Comparison of ENCODE assay signal across 8 mouse cellular contexts in genomic region chr4:136601476-136601875, GRCm38 (mm10). TPM values are rescaled to one million over a fixed set of nuclear protein-coding genes. Genes with fewer than 3 reads are reported as not detected.
A peak's percentile ranks its signal among the peaks of the same experiment; 100 is the strongest.
DNase-seq lines count a peak whose midpoint lies in the region; ATAC-seq and TF ChIP-seq lines count a peak whose summit lies in the region.

No protein-coding gene starts in this region.

- peak overlapping the region; percentile 59 for H3K4me2 ChIP-seq in limb, embryonic 15.5 days
- peak overlapping the region; percentile 79 for H3K4me2 ChIP-seq in midbrain, embryonic 16.5 days (ENCODE audit: low read length)

- H3K9me3 ChIP-seq in limb, embryonic 15.5 days = no peaks in the 10 kb centered on the region
- H3K9me3 ChIP-seq in midbrain, embryonic 16.5 days (replicated peaks; ENCODE audit: control insufficient read depth, low read length, poor library complexity, severe bottlenecking) = no peaks in the 10 kb centered on the region

- no peaks in the 10 kb centered on the region for H3K27me3 ChIP-seq in kidney, adult 2 months (replicated peaks; ENCODE audit: control insufficient read depth, insufficient read depth, low read length)
- H3K27me3 ChIP-seq in limb, embryonic 15.5 days = no peaks in the 10 kb centered on the region
- H3K27me3 ChIP-seq in midbrain, embryonic 16.5 days (ENCODE audit: control insufficient read depth, insufficient read depth, low read depth, low read length) = no peaks in the 10 kb centered on the region
- no peaks in the 10 kb centered on the region for H3K27me3 ChIP-seq in splenic B cell, adult 2 months (ENCODE audit: control insufficient read depth, insufficient read depth, low read length, poor library complexity, severe bottlenecking)

- TF ChIP-seq CTCF in kidney, adult 2 months (conservative IDR thresholded peaks at IDR 0.05; ENCODE audit: insufficient read depth, insufficient read length, low read depth, low read length) = no peak

- no peak overlapping the region for H3K27ac ChIP-seq in kidney, adult 2 months (ENCODE audit: insufficient read depth, low read depth, low read length)
- H3K27ac ChIP-seq in limb, embryonic 15.5 days = peak overlapping the region; percentile 94
- H3K27ac ChIP-seq in midbrain, embryonic 16.5 days (ENCODE audit: low read length) = peak overlapping the region; percentile 97

- TF ChIP-seq POLR2A in kidney, adult 2 months (IDR thresholded peaks at IDR 0.05; ENCODE audit: low read depth, low read length) = no peak

- peak overlapping the region; percentile 98 for H3K9ac ChIP-seq in limb, embryonic 15.5 days
- peak overlapping the region; percentile 100 for H3K9ac ChIP-seq in midbrain, embryonic 16.5 days (ENCODE audit: low read depth, low read length)

- no peak for ATAC-seq in limb, embryonic 15.5 days (ENCODE audit: insufficient number of reproducible peaks, low FRiP score, low TSS enrichment, low read depth)
- ATAC-seq in midbrain, embryonic 16.5 days = no peak

- peaks cover 7% of the 10 kb centered on the region; the same call in 1 of the 2 replicates for H3K4me1 ChIP-seq in kidney, adult 2 months (ENCODE audit: control insufficient read depth, insufficient read depth, low read length)
- H3K4me1 ChIP-seq in limb, embryonic 15.5 days = peaks cover 10% of the 10 kb centered on the region
- peaks cover 17% of the 10 kb centered on the region for H3K4me1 ChIP-seq in midbrain, embryonic 16.5 days (ENCODE audit: control insufficient read depth, insufficient read depth, low read length)

- under 1% methylated on average over 13 of the region's 13 CpGs for WGBS in kidney, adult 2 months
- WGBS in limb, embryonic 15.5 days = under 1% methylated on average over 13 of the region's 13 CpGs
- WGBS in midbrain, embryonic 16.5 days = 1% methylated on average over 13 of the region's 13 CpGs

- H3K36me3 ChIP-seq in kidney, adult 2 months (ENCODE audit: control insufficient read depth, insufficient read depth, low read length) = no peaks in the 10 kb centered on the region
- 0 out of 2 replicates have a peak, but pooled peaks cover 2% of the 10 kb centered on the region for H3K36me3 ChIP-seq in limb, embryonic 15.5 days
- H3K36me3 ChIP-seq in midbrain, embryonic 16.5 days (ENCODE audit: control insufficient read depth, insufficient read depth, low read length) = no peaks in the 10 kb centered on the region
- H3K36me3 ChIP-seq in splenic B cell, adult 2 months (ENCODE audit: control insufficient read depth, insufficient read depth, low read length, poor library complexity, severe bottlenecking) = no peaks in the 10 kb centered on the region

- H3K4me3 ChIP-seq in kidney, adult 2 months (ENCODE audit: insufficient read depth, low read depth, low read length) = peak overlapping the region; percentile 95
- H3K4me3 ChIP-seq in limb, embryonic 15.5 days = peak overlapping the region; percentile 99
- peak overlapping the region; percentile 100 for H3K4me3 ChIP-seq in midbrain, embryonic 16.5 days (ENCODE audit: low read depth, low read length)

- DNase-seq in urinary bladder, adult 2 months (ENCODE audit: low spot score) = peak; percentile 33
- no peak for DNase-seq in urinary bladder, adult 18-20 months (ENCODE audit: low spot score in 2 of 2)
- DNase-seq in embryo, embryonic 11.5 days (ENCODE audit: low read depth, low spot score) = peak; percentile 19
- peak; percentile 28 for DNase-seq in heart, adult 8-10 months (ENCODE audit: low spot score)
- peak; percentile 49 for DNase-seq in kidney, adult 2 months
- peak; percentile 20 for DNase-seq in splenic B cell, adult 2 months (ENCODE audit: low read depth, low spot score)

RNA-seq across cellular contexts. Expression of gene Kdm1a, which starts 1.0 kb away (rescaled TPM):
- 41.8 and 42.4 TPM in 2 replicates for polyA plus RNA-seq in urinary bladder, adult 2 months (2012; rRNA removed)
- total RNA-seq in heart, adult 8-10 months (2022) = 10 to 100 TPM; 24.3 to 27.0 (median 26.4) TPM
- 21.0 and 21.1 TPM in 2 replicates for polyA plus RNA-seq in kidney, adult 2 months (2012; rRNA removed)
- polyA plus RNA-seq in limb, embryonic 15.5 days (2015; fragmentation: Nextera tagmentation; extraction: Ambion mirVana) = 26.8 and 34.8 TPM in 2 replicates
- 59.4 and 61.4 TPM in 2 replicates for polyA plus RNA-seq in midbrain, embryonic 16.5 days (2015; fragmentation: Nextera tagmentation; extraction: Ambion mirVana)

RNA-seq across cellular contexts. Expression of gene Tex46, which starts 8.8 kb away (rescaled TPM):
- not detected in 2 replicates for polyA plus RNA-seq in urinary bladder, adult 2 months (2012; rRNA removed)
- total RNA-seq in heart, adult 8-10 months (2022) = not detected
- polyA plus RNA-seq in kidney, adult 2 months (2012; rRNA removed) = not detected in 2 replicates
- not detected in 2 replicates for polyA plus RNA-seq in limb, embryonic 15.5 days (2015; fragmentation: Nextera tagmentation; extraction: Ambion mirVana)
- polyA plus RNA-seq in midbrain, embryonic 16.5 days (2015; fragmentation: Nextera tagmentation; extraction: Ambion mirVana) = not detected in 2 replicates

RNA-seq across cellular contexts. Expression of gene Lactbl1, which starts 20.9 kb away (rescaled TPM):
- polyA plus RNA-seq in urinary bladder, adult 2 months (2012; rRNA removed) = not detected in 2 replicates
- total RNA-seq in heart, adult 8-10 months (2022) = under 1 TPM in 1 of 4 experiments, not detected in 3; 0.09 TPM
- polyA plus RNA-seq in kidney, adult 2 months (2012; rRNA removed) = not detected in 2 replicates
- not detected in 2 replicates for polyA plus RNA-seq in limb, embryonic 15.5 days (2015; fragmentation: Nextera tagmentation; extraction: Ambion mirVana)
- 0.06 and 0.08 TPM in 2 replicates for polyA plus RNA-seq in midbrain, embryonic 16.5 days (2015; fragmentation: Nextera tagmentation; extraction: Ambion mirVana)

Comparison
In these comparisons a context has a peak if more than half of its experiments do, and no peak if none do; other contexts are left out.
1. DNase-seq: peak in urinary bladder, adult 2 months (single experiment), embryo, embryonic 11.5 days (single experiment), heart, adult 8-10 months (single experiment), kidney, adult 2 months (single experiment) and splenic B cell, adult 2 months (single experiment); none in urinary bladder, adult 18-20 months (0 of 2).
2. Peak in every context shown above with its lines, with median percentiles within 50 percentile points of each other: H3K4me3 ChIP-seq.